Mouse (Mus musculus): ENCODE data around the gene Mgat4d. TPM values are rescaled to one million over a fixed set of nuclear protein-coding genes. Genes with fewer than 3 reads are reported as not detected.
"Not testable (repeated sequence)": the region's sequence is repeated elsewhere in the genome, so short reads cannot be mapped to it uniquely, and the experiment has no call there.

The Mgat4d gene
- total and polyA plus RNA-seq, 3 experiments = not detected

GRCm38 (mm10) chr8:83426949-83427348, 78.7 kb downstream of the Mgat4d start:
- peaks cover 0 to 20% of the 10 kb centered on the region in 2 experiments; a peak in 2 of 4 replicates for H3K36me3 ChIP-seq (ENCODE audit: control insufficient read depth in 1 of 2, insufficient read depth in 2 of 2, low read length in 2 of 2)
- no peaks in the 10 kb centered on the region for H3K27me3 ChIP-seq (ENCODE audit: control insufficient read depth in 1 of 2, insufficient read depth in 2 of 2, low read length in 2 of 2)
- H3K9ac ChIP-seq (ENCODE audit: control insufficient read depth, low read depth, low read length, poor library complexity, severe bottlenecking) = peak overlapping the region; percentile 3
- no peaks in the 10 kb centered on the region for H3K79me2 ChIP-seq (ENCODE audit: control insufficient read depth, insufficient read depth, low read length, poor library complexity)
- no peak overlapping the region for H3K27ac ChIP-seq (ENCODE audit: control insufficient read depth, low read depth, low read length)
- H3K9me3 ChIP-seq (replicated peaks; ENCODE audit: insufficient read depth, low read length) = no peaks in the 10 kb centered on the region
- peak; percentile 54 for DNase-seq (ENCODE audit: low read depth, low spot score)
- peak overlapping the region; percentile 22 to 50 for H3K4me3 ChIP-seq (ENCODE audit: control insufficient read depth in 1 of 2, insufficient read depth in 1 of 2, low read depth in 2 of 2, low read length in 2 of 2)
- TF ChIP-seq CHD1 (IDR thresholded peaks at IDR 0.05; ENCODE audit: low read depth, low read length) (no peak), POLR2AphosphoS2 (IDR thresholded peaks at IDR 0.05; ENCODE audit: low read length) (no peak)
- peaks cover 16 to 31% of the 10 kb centered on the region in 2 experiments for H3K4me1 ChIP-seq (ENCODE audit: control insufficient read depth in 1 of 2, insufficient read depth in 2 of 2, low read length in 2 of 2)

GRCm38 (mm10) chr8:83428621-83429020, 80.3 kb downstream of the Mgat4d start:
- Histone ChIP-seq H3K27ac (ENCODE audit: control insufficient read depth, low read depth, low read length) (peak overlapping the region; percentile 76), H3K4me3 (ENCODE audit: control insufficient read depth in 1 of 2, insufficient read depth in 1 of 2, low read depth in 2 of 2, low read length in 2 of 2) (peak overlapping the region in 1 of 2 experiments; percentile 71; a peak in 2 of 4 replicates), H3K36me3 (ENCODE audit: control insufficient read depth in 1 of 2, insufficient read depth in 2 of 2, low read length in 2 of 2) (peaks cover 0 to 14% of the 10 kb centered on the region in 2 experiments; a peak in 2 of 4 replicates), H3K4me1 (ENCODE audit: control insufficient read depth in 1 of 2, insufficient read depth in 2 of 2, low read length in 2 of 2) (peaks cover 14 to 21% of the 10 kb centered on the region in 2 experiments)
- H3K27me3 ChIP-seq (ENCODE audit: control insufficient read depth in 1 of 2, insufficient read depth in 2 of 2, low read length in 2 of 2); H3K9ac ChIP-seq (ENCODE audit: control insufficient read depth, low read depth, low read length, poor library complexity, severe bottlenecking); DNase-seq (ENCODE audit: low read depth, low spot score); H3K79me2 ChIP-seq (ENCODE audit: control insufficient read depth, insufficient read depth, low read length, poor library complexity); H3K9me3 ChIP-seq (replicated peaks; ENCODE audit: insufficient read depth, low read length): not testable (repeated sequence)

- Histone ChIP-seq H3K4me3 (ENCODE audit: control insufficient read depth in 1 of 2, insufficient read depth in 1 of 2, low read depth in 2 of 2, low read length in 2 of 2) (peak overlapping the region; percentile 37 to 71; a peak in 3 of 4 replicates), H3K79me2 (ENCODE audit: control insufficient read depth, insufficient read depth, low read length, poor library complexity) (no peaks in the 10 kb centered on the region), H3K9me3 (replicated peaks; ENCODE audit: insufficient read depth, low read length) (no peaks in the 10 kb centered on the region)
- TF ChIP-seq ZMIZ1 (IDR thresholded peaks at IDR 0.05; ENCODE audit: low read depth, low read length) (peak; percentile 57; the same call in 1 of the 2 replicates), MAZ (IDR thresholded peaks at IDR 0.05; ENCODE audit: low read depth, low read length) (peak; percentile 56), ZKSCAN1 (IDR thresholded peaks at IDR 0.05; ENCODE audit: low read depth, low read length) (0 out of 2 replicates have a peak, but pooled peaks have one; percentile 10), ELF1 (IDR thresholded peaks at IDR 0.05; ENCODE audit: low read depth, low read length) (0 out of 2 replicates have a peak, but pooled peaks have one; percentile 15), CHD1 (IDR thresholded peaks at IDR 0.05; ENCODE audit: low read depth, low read length) (no peak), UBTF (IDR thresholded peaks at IDR 0.05; ENCODE audit: borderline replicate concordance, insufficient read depth, low read depth, low read length) (no peak), HCFC1 (IDR thresholded peaks at IDR 0.05; ENCODE audit: low read depth, low read length) (peak; percentile 65), EP300 (IDR thresholded peaks at IDR 0.05; ENCODE audit: low read depth in 1 of 2, low read length in 2 of 2) (peak; percentile 52 to 86; a peak in 3 of 4 replicates), MAFK (IDR thresholded peaks at IDR 0.05; ENCODE audit: borderline replicate concordance, low read depth, low read length) (0 out of 2 replicates have a peak, but pooled peaks have one; percentile 21), NRF1 (IDR thresholded peaks at IDR 0.05; ENCODE audit: insufficient read depth, low read depth, low read length, poor library complexity, severe bottlenecking) (no peak), CHD2 (IDR thresholded peaks at IDR 0.05; ENCODE audit: low read length) (no peak; the same call in 1 of the 2 replicates), MYB (IDR thresholded peaks at IDR 0.05; ENCODE audit: low read depth, low read length) (peak; percentile 65; the same call in 1 of the 2 replicates), MEF2A (IDR thresholded peaks at IDR 0.05; ENCODE audit: extremely low read depth, insufficient replicate concordance, low read depth, low read length, poor library complexity, severe bottlenecking) (no peak), TBP (IDR thresholded peaks at IDR 0.05; ENCODE audit: low read depth, low read length) (peak; percentile 84), RCOR1 (IDR thresholded peaks at IDR 0.05; ENCODE audit: low read depth, low read length) (peak; percentile 59; the same call in 1 of the 2 replicates), RAD21 (IDR thresholded peaks at IDR 0.05; ENCODE audit: low read depth, low read length) (no peak), E2F4 (IDR thresholded peaks at IDR 0.05; ENCODE audit: borderline replicate concordance, low read depth, low read length) (no peak), KAT2A (conservative IDR thresholded peaks at IDR 0.05; ENCODE audit: low read depth, low read length) (0 out of 2 replicates have a peak, but pooled peaks have one; percentile 0), POLR2A (IDR thresholded peaks at IDR 0.05; ENCODE audit: control insufficient read depth in 1 of 2, insufficient read depth in 1 of 2, low read depth in 1 of 2, low read length in 2 of 2, poor library complexity in 1 of 2) (peak in 1 of 2 experiments; percentile 82; a peak in 2 of 4 replicates), ZNF384 (IDR thresholded peaks at IDR 0.05; ENCODE audit: low read depth, low read length) (no peak), POLR2AphosphoS2 (IDR thresholded peaks at IDR 0.05; ENCODE audit: low read length) (peak; percentile 54), MAX (IDR thresholded peaks at IDR 0.05; ENCODE audit: low read length) (peak; percentile 82), GATA1 (IDR thresholded peaks at IDR 0.05; ENCODE audit: low read depth, low read length) (peak; percentile 77), CTCF (IDR thresholded peaks at IDR 0.05 in 2 of 3, conservative IDR thresholded peaks at IDR 0.05 in 1 of 3; ENCODE audit: control insufficient read depth in 1 of 3, insufficient read depth in 1 of 3, low read depth in 2 of 3, low read length in 3 of 3, poor library complexity in 1 of 3, severe bottlenecking in 1 of 3) (no peak)
Observed at GRCm38 (mm10) chr8:83429071-83429524, 80.8 kb downstream of the Mgat4d start.

More at GRCm38 (mm10) chr8:83429071-83429524, 80.8 kb downstream of the Mgat4d start:
- Histone ChIP-seq H3K4me1 (ENCODE audit: control insufficient read depth in 1 of 2, insufficient read depth in 2 of 2, low read length in 2 of 2) (peaks cover 13 to 18% of the 10 kb centered on the region in 2 experiments), H3K36me3 (ENCODE audit: control insufficient read depth in 1 of 2, insufficient read depth in 2 of 2, low read length in 2 of 2) (peaks cover 0 to 13% of the 10 kb centered on the region in 2 experiments; a peak in 3 of 4 replicates), H3K27ac (ENCODE audit: control insufficient read depth, low read depth, low read length) (peak overlapping the region; percentile 76), H3K9ac (ENCODE audit: control insufficient read depth, low read depth, low read length, poor library complexity, severe bottlenecking) (peak overlapping the region; percentile 53), H3K27me3 (ENCODE audit: control insufficient read depth in 1 of 2, insufficient read depth in 2 of 2, low read length in 2 of 2) (no peaks in the 10 kb centered on the region)
- DNase-seq (ENCODE audit: low read depth, low spot score) = peak; percentile 95

All from MEL (cell line).